Mouse (Mus musculus): ENCODE data around the gene Irf1.

- TF ChIP-seq POLR2A (IDR thresholded peaks at IDR 0.05; ENCODE audit: extremely low read depth, insufficient read depth, low read length) (no peak), CTCF (IDR thresholded peaks at IDR 0.05; ENCODE audit: extremely low read depth, insufficient read depth, low read length) (no peak)
Measured at GRCm38 (mm10) chr11:53749306-53749705, 20.5 kb upstream of the Irf1 start.

Data from cortical plate, adult 2 months (tissue).